Mouse (Mus musculus) lung, postnatal 36 days (tissue): ENCODE measurements around the gene Gpat2.
A peak's percentile ranks its signal among the peaks of the same experiment; 100 is the strongest.

Experiments used
- DNase-seq: peaks from one replicate; pipeline ENCODE4 v3.0.0; 2022; ENCODE audit warnings: mixed read lengths

Gpat2 gene

GRCm38 (mm10) chr2:127424977-127425376 lies at the start of gene Gpat2:
Gpat2 (plus strand) TSS chr2:127425199.
- DNase-seq = no peak

- no peak for DNase-seq
These were observed 49.1 kb upstream of the Gpat2 start for GRCm38 (mm10) chr2:127375759-127376341.

GRCm38 (mm10) chr2:127376423-127377051 lies 48.5 kb upstream of the Gpat2 start:
- DNase-seq = no peak

GRCm38 (mm10) chr2:127377942-127378610 lies 46.9 kb upstream of the Gpat2 start:
- no peak for DNase-seq

GRCm38 (mm10) chr2:127378611-127378990 lies 46.4 kb upstream of the Gpat2 start:
- no peak for DNase-seq

GRCm38 (mm10) chr2:127379250-127379649 lies 45.7 kb upstream of the Gpat2 start:
- no peak for DNase-seq

- no peak for DNase-seq
These were observed 41.1 kb upstream of the Gpat2 start for GRCm38 (mm10) chr2:127383881-127384280.

- no peak for DNase-seq
These were observed 37.5 kb upstream of the Gpat2 start for GRCm38 (mm10) chr2:127387521-127387920.

GRCm38 (mm10) chr2:127390352-127390751 lies 34.6 kb upstream of the Gpat2 start:
- DNase-seq = no peak

GRCm38 (mm10) chr2:127390846-127391245 lies 34.2 kb upstream of the Gpat2 start:
- no peak for DNase-seq

GRCm38 (mm10) chr2:127391323-127391722 lies 33.7 kb upstream of the Gpat2 start:
- no peak for DNase-seq

- no peak for DNase-seq
These were observed 30.3 kb upstream of the Gpat2 start for GRCm38 (mm10) chr2:127394606-127395161.

- no peak for DNase-seq
These were observed 26.3 kb upstream of the Gpat2 start for GRCm38 (mm10) chr2:127398738-127399137.

GRCm38 (mm10) chr2:127411126-127411525 lies 13.9 kb upstream of the Gpat2 start:
- DNase-seq = no peak

GRCm38 (mm10) chr2:127415806-127416205 lies 9.2 kb upstream of the Gpat2 start:
- no peak for DNase-seq

- DNase-seq = no peak
These were observed 8.3 kb upstream of the Gpat2 start for GRCm38 (mm10) chr2:127416706-127417105.

GRCm38 (mm10) chr2:127418266-127418970 lies 6.6 kb upstream of the Gpat2 start:
- no peak for DNase-seq

GRCm38 (mm10) chr2:127430238-127430637 lies 5.2 kb downstream of the Gpat2 start:
- peak; percentile 57 for DNase-seq

- DNase-seq = no peak
These were observed 8.7 kb downstream of the Gpat2 start for GRCm38 (mm10) chr2:127433487-127434295.

- DNase-seq = peak; percentile 12
These were observed 10.1 kb downstream of the Gpat2 start for GRCm38 (mm10) chr2:127435135-127435534.

GRCm38 (mm10) chr2:127435554-127435953 lies 10.6 kb downstream of the Gpat2 start:
- no peak for DNase-seq

- DNase-seq = no peak
These were observed 12.7 kb downstream of the Gpat2 start for GRCm38 (mm10) chr2:127437697-127438096.
